Mouse (Mus musculus): ENCODE measurements around the gene Cpt2. TPM values are rescaled to one million over a fixed set of nuclear protein-coding genes. Genes with fewer than 3 reads are reported as not detected.

The Cpt2 gene
- total RNA-seq, 1 experiment from 2014 or later, result 18.6 TPM

DNA sequence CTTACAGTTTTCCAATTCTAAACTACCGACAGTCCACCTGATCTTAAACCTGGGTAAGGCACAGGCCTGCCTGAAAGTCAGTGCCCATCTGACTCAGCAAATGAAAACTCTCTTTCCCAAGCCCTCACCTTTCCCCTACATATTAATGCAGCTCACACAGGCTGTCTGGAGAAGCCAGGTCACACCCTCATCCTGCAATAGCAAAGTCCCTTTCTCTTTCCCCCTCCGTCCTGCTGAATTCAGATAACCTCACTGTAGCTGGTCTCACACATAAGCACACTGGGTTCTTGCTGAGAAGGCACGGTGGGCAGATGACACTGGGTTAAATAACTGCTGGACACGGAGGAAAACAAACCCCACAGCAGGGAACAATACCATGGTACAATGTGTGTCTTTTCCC lies 1.5 kb downstream of the Cpt2 start:
- ATAC-seq (replicated peaks; ENCODE audit: low read depth, poor library complexity, severe bottlenecking), result no peak

DNA sequence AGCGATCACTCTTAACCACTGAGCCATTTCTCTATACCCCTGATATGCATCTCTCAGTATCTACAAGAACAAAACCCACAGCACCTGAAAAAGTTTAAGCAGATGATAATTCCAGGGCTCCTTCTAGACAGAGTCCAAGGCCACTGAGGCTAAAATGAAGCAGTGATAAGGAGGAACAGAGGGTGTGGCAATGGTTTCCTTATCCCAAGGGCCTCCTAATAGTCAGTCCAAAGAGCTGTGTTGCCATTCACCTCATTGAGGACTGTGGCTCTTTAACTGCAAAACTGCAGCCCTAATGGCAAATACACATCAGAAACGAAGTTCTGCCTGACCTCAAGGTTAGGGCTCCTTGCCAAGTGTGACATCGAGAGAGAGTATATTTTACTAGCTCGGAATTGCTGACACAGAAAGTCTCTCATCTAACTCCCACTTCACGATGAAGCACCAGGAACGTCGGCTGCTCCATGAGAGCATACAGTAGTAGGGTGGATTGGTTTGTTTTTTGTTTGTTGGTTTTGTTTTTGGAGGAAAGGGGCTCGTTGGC lies 2.2 kb downstream of the Cpt2 start:
- ATAC-seq (replicated peaks; ENCODE audit: low read depth, poor library complexity, severe bottlenecking), result no peak

DNA sequence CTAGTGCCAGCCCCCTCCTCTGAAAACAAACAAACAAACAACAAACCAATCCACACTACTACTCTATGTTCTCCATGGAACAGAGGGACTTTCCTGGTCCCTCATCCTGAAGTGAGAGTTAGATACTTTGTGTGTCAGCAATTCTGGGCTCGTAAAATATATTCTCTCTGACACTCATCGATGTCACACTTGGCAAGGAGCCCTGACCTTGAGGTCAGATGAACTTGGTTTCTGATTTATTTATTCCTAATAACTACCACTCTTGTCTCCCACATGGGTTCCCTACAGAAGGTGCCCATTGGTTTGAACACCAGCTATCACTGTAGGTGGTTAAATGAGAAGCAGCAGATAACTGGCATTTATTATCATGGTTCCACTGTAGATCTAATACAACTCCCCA lies 3.1 kb downstream of the Cpt2 start:
- ATAC-seq (replicated peaks; ENCODE audit: low read depth, poor library complexity, severe bottlenecking), result no peak

DNA sequence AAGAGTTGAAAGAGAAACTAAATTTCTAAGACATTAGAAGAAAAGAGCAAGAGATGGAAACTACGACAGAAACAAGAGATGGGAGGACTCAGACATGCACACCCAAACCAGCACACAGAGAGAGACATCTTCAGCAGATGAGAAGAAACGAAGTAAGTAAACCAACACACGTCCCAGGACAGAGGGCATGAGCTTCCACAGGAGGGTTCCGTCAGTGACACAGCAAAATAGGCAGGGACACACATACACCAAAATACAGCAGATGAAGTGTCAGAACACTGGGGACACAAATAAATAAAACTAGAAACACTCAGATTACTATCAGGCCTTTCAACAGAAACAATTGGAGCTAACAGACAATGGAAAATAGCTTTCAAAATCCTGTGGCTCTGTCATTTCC lies 13.4 kb downstream of the Cpt2 start:
- ATAC-seq (replicated peaks; ENCODE audit: low read depth, poor library complexity, severe bottlenecking), result no peak

DNA sequence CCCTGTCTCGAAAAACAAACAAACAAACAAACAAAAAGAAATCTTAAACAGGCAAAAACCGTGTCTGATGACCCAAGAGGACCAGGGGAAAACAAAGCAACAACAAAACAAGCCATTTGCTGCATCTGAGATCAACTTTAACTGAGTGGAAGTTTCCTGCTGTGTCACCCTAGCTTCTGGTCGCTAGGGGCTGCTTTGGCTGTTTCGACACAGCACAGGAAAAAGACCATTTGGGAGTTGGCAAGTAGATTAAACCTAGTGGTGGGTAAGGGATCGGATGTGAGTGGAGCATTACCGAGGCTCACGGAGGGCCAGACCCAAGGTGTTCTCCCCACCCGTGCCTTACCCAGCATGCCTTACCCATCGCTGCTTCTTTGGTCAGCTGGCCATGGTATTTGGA lies 16.8 kb downstream of the Cpt2 start:
- no peak for ATAC-seq (replicated peaks; ENCODE audit: low read depth, poor library complexity, severe bottlenecking)

DNA sequence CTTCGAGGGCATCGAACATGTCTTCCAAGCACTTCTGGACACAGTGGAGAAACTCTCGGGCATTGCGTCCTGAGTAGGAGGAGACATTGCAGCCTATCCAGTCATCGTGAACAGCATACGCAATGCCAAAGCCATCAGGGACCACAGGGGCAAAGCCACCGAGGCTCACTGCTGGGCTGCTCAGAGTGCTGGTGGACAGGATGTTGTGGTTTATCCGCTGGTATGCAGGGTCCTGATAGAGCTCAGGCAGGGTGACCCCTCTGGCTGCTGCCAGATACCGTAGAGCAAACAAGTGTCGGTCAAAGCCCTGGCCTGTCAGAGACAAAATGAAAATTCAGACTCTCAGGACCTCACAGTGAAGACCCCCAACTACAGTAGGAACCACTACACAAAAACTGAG lies 19.2 kb downstream of the Cpt2 start:
- ATAC-seq (replicated peaks; ENCODE audit: low read depth, poor library complexity, severe bottlenecking), result peak; percentile 74

DNA sequence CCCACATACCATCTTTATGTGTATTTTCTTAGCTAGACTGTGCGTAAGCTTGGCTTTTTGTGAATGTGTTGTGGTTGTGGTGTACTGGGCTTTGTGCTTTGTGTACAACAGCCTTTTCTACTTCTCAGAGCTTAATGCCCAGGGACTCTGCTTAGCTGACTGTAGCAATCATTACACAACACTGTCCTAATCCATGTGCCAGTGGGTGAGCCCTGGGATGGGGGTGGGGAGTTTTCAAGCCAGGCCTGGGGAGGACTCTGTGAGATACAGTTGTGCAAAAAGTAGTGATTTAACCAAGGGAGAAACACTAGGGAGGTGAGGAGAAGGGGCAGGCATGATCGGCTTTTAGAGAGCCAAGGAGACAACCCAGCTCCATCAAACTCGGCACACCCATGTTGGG lies 23.2 kb downstream of the Cpt2 start:
- ATAC-seq (replicated peaks; ENCODE audit: low read depth, poor library complexity, severe bottlenecking), result no peak

DNA sequence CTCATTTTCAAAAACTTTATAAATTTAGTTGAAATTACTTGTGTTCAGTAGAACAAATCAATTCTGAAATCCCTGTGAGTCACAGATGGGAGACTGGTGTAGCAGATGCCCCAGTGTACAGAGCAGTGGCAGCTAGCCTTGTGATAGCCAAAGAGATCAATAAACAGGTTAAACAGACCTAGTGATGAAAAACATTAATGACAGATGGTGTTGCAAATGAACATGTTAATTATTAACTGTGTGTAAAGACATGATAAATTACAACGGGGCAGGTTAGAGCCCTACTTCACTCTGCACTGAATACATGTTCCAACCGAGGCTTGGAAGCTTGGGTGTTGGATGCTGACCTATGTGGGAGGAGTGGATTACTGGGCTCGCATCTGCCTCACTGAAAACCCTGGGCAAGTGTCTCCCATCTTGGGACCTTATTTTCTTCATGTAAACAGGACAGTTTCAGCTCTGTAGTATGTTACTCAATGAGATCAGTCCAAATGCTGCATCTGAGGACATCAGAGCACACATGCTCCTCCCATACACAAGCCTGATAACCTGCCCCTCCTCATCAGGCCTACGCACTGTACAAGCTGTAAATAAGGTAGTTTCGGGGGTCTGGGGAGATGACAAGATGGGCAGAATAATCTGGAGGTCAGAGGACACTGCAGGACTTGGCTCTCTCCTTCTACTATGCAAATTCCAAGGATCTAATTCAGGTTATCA lies 24.0 kb downstream of the Cpt2 start:
- no peak for ATAC-seq (replicated peaks; ENCODE audit: low read depth, poor library complexity, severe bottlenecking)

DNA sequence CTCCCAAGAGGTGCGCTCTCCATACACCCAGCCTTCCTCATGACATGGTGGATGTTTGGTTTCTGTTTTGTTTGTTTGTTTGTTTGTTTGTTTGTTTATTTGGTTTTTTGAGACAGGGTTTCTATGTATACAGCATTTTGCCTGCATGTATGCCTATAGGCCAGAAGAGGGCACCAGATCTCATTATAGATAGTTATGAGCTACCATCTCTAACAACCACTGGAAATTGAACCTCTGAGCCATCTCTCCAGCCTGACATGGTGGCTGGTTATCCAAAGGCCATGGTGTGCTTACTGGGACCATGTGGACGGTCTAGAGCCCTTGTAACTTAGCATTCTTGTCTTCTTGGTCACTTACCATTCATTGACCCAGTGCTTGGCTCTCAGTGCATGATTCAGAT lies 30.7 kb downstream of the Cpt2 start:
- no peak for ATAC-seq (replicated peaks; ENCODE audit: low read depth, poor library complexity, severe bottlenecking)

DNA sequence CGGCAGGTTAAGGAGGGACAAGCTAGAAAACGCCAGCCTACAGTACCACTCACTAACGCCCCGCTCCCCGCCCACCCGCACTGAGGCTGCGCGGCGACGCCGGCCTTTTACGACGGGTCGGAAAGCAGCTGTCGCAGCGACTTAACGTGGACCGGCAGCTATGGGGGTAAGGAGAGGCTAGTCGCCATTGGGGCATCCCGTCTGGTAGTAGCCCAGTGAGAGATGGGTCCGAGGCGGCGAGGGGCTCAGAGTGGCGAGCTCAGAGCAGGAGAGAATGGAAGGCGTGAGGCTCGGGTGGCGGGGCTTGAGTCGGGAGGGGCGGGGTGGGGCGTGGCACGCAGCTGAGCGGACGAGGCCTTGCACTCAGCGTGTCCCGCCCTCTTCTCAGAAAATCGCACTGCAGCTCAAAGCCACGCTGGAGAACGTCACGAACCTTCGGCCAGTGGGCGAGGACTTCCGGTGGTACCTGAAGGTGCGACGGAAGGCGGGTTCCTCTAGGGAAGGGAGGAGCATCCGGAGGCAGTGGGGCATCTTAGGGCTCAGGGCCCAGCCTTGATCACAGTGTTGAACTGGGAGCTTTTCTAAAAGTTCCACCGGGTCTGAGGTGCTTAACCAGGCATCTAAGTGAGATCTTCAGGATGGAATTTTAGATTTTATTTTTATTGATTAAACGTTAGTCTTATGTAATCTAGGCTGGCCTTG lies 33.5 kb downstream of the Cpt2 start, which contains the start of gene 0610037L13Rik:
0610037L13Rik (plus strand) TSS at position 83 of the 702 bp plus-strand sequence.
- ATAC-seq (replicated peaks; ENCODE audit: low read depth, poor library complexity, severe bottlenecking), result peak; percentile 92

DNA sequence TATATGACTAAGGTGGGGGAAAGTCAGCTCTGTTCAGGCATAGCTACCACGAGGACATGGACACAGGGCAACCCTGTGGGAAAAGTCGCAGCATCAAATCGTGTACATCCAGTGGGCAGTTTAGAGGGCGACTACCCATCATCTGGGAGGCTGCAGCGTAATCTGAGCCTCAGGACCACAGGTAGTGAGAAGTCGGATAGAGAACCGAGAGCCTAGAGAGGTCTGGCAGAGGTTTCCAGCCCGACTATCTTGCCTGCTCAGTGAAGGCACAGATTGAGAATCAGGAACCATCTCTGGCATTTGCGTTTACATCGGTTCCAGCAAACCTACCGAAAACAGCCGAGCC lies 34.1 kb downstream of the Cpt2 start:
- ATAC-seq (replicated peaks; ENCODE audit: low read depth, poor library complexity, severe bottlenecking), result peak; percentile 27

DNA sequence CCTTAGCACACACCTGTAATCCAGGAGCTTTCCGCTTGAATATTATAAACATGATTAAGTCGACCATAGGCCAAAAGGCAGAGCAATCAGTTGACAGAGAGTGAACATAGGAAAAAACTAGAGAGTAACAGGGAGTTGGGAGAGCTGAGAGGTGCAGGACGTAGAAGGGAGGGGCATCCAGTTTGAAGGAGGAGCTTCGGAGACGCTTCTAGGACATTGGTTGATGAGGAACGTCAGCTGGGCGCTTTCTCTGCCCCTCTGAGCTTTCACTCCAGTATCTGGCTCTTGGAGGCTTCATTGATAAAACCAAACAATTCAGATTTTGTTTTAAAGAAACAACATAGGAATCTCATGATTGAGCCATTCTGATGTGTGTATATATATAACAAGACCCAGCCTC lies 37.0 kb downstream of the Cpt2 start:
- no peak for ATAC-seq (replicated peaks; ENCODE audit: low read depth, poor library complexity, severe bottlenecking)

DNA sequence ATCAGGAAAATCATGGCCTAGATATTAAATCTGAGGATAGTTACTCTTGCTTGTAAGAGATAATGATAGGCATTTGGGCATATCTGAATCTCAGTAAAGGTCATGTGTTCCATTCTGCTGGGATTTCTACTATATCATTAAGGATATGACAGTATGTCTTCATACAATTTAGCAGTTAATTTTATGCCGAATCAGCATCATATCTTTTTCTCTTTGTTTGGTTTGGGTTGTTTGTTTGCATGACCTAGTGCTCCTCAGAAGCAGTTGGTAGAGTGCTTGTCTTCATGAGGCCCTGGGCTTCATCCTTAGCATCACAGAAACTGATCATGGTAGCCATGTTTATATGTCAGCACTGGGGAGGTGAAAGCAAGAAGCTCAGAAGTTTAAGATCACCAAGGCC lies 41.8 kb downstream of the Cpt2 start:
- no peak for ATAC-seq (replicated peaks; ENCODE audit: low read depth, poor library complexity, severe bottlenecking)

DNA sequence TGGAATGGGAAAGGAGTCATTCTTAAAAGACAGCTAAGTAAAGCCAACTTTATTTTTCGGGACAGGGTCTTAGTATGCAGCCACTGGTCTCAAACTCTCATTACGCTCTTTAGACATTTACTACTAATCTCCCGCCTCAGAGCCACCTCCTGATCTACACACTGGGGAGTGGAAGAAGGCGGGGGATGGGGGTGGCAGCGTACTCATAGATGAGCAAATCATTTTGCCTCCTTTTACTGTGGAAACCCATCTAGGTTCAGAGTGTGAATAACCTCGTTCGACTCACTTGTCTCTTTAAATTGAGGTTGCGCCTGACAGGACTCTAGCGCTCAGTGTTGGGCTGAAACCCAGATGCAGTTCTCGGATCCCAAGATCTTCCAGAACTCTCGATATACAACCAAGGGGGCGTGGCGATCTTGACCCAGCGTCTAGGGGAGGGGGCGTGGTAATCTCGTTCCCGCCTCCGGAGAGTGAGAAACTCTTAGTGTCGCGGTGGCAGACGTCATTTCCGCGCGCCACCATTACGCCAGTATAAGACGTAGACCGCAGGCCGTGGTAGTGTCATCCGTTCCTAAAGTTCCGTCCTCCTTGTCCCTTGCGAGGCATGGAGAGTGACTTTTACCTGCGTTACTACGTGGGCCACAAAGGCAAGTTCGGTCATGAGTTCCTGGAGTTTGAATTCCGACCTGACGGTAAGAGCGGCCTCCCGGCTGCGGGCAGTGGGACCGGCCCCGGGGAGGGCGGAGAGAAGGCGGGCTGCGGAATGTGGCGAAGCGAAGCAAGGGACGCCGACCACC lies 44.0 kb downstream of the Cpt2 start, which contains the start of gene Magoh:
Magoh (plus strand) TSS at position 502 of the 797 bp plus-strand sequence.
- ATAC-seq (replicated peaks; ENCODE audit: low read depth, poor library complexity, severe bottlenecking), result peak; percentile 94

DNA sequence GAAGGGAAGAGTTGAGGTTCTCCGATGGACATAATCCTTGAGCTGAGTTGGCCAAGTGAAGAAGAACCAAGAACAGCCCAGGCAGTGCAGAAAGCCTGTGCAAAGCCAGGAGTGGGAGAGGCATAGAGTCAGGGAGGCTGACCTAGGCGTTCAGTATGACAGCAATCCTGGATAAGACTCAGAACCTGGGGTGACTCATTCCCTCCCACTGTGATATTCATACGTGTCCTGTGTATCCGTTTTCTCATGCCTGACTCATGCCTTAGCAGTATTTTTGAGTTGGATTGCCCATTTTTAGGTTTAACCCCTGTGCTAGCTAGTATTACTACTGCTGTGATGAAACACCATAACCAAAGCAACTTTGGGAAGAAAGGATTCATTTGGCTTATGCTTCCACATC lies 58.5 kb downstream of the Cpt2 start:
- no peak for ATAC-seq (replicated peaks; ENCODE audit: low read depth, poor library complexity, severe bottlenecking)

DNA sequence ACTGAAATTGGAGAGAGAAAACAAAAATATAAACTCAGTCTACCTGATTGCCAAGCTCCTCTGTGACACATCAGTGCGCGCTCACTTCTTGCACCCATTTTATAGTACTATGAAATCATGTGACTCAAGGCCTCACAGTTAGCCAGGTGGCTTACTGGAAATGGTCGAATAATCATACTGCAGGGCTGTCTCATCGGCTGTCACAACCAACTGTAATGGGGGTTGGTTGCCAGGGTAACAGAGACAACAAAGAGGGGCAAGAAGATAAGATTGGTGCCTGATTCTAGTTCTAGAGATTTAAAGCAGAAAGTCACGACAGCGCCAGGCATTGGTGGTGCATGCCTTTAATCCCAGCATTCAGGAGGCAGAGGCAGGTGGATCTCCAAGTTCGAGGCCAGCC lies 64.4 kb downstream of the Cpt2 start:
- ATAC-seq (replicated peaks; ENCODE audit: low read depth, poor library complexity, severe bottlenecking), result no peak

DNA sequence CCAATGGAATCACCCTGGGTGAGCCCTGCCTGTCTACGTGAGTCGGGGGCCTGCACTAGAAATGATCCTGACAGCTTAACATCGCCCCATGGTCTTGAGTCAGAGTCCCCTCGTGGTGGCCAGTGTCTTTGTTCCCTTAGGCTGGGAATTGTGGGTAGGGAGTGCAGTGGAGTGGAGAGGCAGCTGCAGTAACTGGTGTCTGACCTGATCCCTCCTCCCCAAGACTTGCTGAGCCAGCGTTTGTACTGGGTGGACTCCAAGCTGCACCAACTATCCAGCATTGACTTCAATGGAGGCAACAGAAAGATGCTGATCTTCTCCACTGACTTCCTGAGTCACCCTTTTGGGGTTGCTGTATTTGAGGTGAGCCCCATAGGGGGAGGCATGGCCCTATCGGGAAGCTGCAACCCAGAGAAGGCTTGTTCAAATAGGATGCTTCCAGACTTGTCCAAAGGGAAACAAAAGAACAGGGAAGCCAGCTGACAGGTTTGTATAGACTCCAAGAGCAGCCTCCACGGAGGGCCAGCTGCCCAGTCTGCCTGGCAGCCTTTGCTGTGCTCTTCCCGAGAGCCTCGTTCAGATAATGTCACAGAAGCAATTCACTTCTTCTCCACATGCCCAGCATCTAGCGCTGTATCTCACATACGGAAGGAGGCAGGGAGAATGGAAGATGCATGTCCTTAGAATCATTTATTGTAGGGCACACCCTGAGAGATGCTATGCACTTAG lies 66.3 kb downstream of the Cpt2 start:
- ATAC-seq (replicated peaks; ENCODE audit: low read depth, poor library complexity, severe bottlenecking), result no peak

All from common myeloid progenitor, adult 5-6 weeks (primary cell).